Mouse (Mus musculus) bone marrow macrophage, adult 2 months (primary cell): ENCODE results near the gene Spem2.

ENCODE experiments used
- CTCF ChIP-seq: IDR thresholded peaks from 2 replicates; pipeline ENCODE4 v1.5.1; 2012; ENCODE audit warnings: low read depth, mild to moderate bottlenecking, low read length, moderate library complexity
- POLR2A ChIP-seq: IDR thresholded peaks from 2 replicates; pipeline ENCODE4 v1.6.1; 2012; ENCODE audit warnings: mild to moderate bottlenecking, low read depth, low read length, borderline replicate concordance

- TF ChIP-seq CTCF (no peak), POLR2A (no peak)
These were observed 49.1 kb upstream of the Spem2 start for GRCm38 (mm10) chr11:69867335-69867734.
